Mouse (Mus musculus): ENCODE measurements around the gene 4933406M09Rik.
A peak's percentile ranks its signal among the peaks of the same experiment; 100 is the strongest.

4933406M09Rik gene

GRCm38 (mm10) chr1:134381795-134382625, 3.7 kb upstream of the 4933406M09Rik start:
- DNase-seq = peak; percentile 26

GRCm38 (mm10) chr1:134384581-134384980, 1.2 kb upstream of the 4933406M09Rik start:
- no peak for DNase-seq

GRCm38 (mm10) chr1:134385176-134385575, 564 bp upstream of the 4933406M09Rik start:
- DNase-seq = no peak

DNA sequence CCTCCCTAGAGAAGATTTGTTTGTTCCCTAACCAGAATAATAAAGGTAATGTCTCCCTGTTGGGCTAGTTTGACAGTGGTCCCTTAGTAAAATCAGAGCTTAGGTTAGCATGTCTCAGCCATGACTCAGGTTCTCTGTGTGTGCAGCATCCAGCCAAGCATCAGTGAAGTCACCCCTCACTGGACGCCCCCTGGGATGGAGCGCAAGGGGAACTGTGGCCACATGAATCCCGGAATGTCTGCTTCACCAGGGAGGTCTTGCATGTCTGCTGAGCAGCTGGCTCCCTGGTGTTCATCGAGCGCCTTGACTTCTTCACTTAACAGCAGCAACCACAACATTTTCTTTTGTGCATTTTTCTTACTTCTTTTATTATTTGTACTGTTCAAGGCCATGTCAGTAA, 8.1 kb downstream of the 4933406M09Rik start:
- DNase-seq = no peak

DNA sequence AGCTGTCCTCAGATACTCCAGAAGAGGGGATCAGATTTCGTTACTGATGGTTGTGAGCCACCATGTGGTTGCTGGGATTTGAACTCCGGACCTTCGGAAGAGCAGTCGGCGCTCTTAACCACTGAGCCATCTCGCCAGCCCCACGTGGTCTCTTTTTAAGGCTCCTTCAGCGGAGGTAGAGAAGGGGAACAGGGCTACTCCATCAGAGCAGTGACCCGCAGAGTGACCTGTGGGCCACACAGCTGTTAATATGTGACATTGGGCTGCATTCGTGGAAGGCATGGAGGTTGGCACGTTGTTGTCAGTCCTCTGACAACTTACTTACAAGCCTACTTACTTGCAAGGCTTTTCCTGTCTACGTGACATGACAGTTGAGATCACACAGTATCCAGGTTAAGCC, 12.5 kb downstream of the 4933406M09Rik start:
- no peak for DNase-seq

DNA sequence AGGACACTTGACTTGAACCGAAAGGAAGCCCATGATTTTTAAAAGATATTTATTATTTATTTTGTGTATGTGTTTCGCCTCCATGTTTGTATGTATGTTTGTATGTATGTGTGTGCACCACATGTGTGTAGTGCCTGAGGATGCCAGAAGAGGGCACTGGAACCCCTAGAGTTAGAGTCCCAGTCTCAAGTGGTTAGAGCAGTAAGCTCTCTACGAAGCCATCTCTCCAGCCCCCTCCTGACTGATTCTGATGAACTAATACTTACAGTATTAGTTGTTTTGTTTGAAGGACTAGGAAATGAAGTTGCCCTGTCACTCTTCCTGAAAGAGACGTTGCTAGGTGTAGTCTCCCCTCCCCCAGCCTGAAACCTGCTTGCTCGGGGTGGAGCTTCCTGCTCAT, 14.0 kb downstream of the 4933406M09Rik start:
- DNase-seq = no peak

DNA sequence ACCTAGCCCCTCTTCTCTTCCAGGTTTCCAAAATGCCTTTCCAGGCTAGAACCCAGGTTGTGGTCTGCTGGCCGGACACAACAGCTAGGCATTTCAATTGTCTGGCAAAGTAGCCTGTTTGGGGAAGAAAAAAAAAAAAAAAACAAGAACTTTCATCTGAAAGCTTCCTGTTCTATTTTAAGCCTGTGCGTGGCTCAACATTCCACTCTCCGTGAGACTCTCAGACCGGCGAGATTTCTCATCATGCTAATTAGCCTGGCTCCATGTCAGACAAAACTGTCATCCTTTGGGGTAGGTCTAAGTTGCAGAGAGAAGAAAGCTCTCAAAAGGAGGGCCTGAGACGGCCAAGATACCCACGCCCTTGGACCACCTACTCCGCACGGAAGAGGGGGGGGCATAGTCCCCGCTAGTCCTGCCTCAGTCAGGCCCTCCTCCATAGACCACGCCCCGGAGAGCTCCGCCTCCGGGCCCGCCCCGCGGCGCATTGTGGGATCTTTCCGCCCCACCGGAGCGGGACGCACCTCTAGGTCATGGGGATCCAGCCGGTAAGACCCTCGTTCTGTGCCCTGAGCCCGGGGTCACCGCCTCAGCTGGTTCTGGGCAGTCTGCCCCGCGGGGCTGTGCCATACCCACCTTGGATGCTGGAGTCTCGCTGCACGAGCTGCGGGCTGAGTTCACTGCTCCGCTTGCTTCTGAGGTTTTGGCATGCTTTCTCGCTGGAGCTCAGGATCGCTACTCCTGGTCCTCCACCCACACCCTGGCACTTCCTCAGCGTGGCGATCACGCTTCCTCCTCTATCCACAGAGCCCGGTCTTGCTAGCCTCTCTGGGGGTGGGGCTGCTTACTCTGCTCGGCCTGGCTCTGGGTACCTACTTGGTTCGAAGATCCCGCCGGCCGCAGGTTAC, 20.0 kb downstream of the 4933406M09Rik start, which contains the start of gene Cyb5r1:
TSS of gene Cyb5r1 (plus strand) at position 51 of the 905 bp plus-strand sequence.
- peak; percentile 87 for DNase-seq

DNA sequence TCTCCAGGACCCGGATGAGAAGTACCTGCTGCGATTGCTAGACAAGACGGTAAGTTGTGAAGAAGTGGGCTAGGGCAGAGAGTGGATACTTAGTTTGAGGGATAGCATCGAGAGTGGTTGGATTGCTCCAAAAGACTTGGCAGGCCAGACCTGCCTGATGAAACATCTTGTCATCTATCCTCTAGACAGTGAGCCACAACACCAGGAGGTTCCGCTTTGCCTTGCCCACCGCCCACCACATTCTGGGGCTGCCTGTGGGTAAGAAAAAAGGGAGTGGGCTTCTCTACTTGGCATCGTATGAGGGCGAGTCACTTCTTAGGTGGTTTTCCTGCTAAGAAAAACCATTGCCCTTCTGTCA, 20.7 kb downstream of the 4933406M09Rik start:
- DNase-seq = no peak

DNA sequence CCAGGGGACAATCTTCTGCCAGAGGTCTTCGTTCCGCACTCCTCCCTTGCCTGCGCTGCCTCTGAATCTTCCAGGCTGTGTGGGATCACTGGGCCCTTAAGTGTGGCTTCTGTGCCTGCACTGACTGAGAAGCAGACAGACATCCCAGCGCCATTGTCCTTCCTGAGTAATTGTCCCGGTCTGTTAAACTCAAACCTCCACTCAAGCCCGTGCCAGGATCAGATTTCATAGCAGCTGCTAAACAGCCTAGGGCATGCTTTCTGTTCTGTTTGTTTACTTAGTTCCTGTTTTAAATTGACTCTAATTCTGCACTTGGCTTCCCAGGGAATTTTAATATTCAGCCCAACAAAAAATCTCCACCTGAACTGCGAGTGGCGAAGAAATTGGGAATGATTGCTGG, 22.3 kb downstream of the 4933406M09Rik start:
- DNase-seq = peak; percentile 28

- no peak for DNase-seq
Measured at GRCm38 (mm10) chr1:134411706-134412629, 26.2 kb downstream of the 4933406M09Rik start.

DNA sequence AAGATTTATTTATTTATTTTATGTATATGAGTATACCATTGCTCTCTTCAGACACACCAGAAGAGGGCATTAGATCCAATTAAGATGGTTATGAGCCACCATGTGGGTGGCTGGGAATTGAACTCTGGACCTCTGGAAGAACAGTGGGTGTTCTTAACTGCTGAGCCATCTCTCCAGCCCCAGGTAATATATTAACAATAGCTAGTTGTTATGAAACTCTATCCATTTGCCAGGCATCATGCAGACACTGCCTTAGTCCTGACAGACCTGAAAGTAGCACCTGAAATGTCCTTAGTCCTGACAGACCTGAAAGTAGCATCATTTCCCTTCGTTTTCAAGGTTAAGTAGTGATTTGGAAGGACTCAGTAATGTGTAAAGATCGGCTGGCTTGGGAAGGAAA, 28.3 kb downstream of the 4933406M09Rik start:
- no peak for DNase-seq

GRCm38 (mm10) chr1:134414501-134415167, 28.9 kb downstream of the 4933406M09Rik start:
- no peak for DNase-seq

DNA sequence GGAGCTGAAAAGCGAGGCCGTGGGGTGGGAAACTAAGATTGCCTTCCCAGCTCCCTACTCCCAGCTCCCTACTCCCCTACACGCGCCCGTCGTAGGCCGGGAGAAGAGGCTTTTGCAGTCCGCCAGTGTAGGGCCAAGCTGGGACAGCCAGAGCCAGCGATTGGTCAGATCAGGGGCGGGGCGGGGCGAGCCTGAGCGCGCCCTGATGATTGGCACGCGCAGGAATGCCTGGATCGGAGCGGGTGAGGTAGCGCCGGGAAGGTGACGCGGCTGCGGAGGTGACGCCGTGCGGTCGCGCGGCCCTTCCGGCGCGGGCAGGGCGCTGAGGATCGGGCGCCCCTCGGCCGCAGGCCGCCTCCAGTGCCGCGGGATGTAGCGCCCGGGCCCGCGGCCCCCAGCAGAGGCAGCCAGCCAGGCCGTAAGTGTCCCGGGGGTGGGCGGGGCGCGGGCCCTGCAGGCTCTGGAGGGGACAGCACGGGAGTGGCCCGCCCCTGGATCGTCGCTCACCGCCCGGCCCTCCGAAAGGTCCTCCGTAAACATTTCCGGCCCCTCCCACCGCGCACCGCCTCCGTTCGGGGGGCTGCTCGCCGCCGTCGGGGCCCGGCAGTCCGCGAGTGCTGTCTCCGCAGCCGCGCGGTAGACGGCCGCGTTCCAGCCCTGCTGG, 29.6 kb downstream of the 4933406M09Rik start, which contains the start of gene Adipor1:
TSS of gene Adipor1 (plus strand) at position 211 of the 664 bp plus-strand sequence.
- DNase-seq = peak; percentile 98

- no peak for DNase-seq
Measured at GRCm38 (mm10) chr1:134418414-134418975, 32.8 kb downstream of the 4933406M09Rik start.

DNA sequence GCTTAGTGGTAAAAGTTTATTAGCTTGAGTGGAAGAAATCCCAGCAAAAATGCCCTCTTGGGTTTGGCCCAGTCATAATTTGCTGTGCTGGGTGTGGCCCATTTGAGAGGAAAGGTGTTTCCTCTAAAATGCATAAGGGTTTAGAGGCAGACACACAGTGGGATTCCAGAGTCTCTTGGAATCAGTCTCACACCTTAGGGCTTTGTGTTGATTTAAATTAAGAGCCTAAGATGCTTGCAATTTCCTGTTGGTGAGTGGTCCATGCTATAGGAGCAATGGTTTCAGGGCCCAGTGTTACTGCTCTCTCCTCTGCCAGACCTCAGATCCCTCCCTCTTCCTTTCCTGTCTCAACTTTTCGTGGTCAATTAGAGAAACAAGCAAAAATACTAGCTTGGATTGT, 33.4 kb downstream of the 4933406M09Rik start:
- no peak for DNase-seq

DNA sequence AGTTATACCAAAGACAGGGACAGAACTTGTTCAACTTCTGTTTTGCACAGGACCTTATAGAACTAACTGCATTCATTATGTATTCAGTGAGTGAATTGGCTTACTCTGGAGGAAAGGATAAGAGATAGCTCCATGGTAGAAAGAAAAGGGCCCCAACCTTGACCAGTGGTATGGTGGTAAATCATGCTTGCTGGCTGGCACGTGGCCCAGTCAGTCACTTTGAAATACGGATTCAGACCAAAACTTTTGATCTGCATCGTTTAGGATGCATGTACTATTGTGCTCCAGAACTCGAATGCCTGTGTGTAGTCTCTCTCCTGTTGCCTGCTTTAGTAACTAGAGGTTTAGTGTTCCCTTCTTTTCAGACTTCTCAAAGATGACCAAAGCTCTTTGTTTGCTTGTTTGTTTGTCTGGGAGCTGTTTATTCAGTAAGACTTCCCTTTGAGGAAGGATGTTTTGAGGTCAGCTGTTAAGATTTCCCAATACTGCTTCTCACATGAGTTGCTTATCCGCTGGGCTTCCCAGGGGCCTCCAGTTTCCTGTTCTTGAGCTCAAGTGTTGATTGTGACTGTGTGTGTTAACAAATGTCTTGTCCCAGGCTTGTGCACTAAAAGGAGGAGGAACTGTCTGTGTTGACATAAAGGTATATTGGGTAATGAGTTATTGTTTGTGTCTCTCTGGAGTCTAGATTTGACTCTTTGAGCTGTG, 34.2 kb downstream of the 4933406M09Rik start:
- peak; percentile 63 for DNase-seq

GRCm38 (mm10) chr1:134423911-134424310, 38.2 kb downstream of the 4933406M09Rik start:
- no peak for DNase-seq

DNA sequence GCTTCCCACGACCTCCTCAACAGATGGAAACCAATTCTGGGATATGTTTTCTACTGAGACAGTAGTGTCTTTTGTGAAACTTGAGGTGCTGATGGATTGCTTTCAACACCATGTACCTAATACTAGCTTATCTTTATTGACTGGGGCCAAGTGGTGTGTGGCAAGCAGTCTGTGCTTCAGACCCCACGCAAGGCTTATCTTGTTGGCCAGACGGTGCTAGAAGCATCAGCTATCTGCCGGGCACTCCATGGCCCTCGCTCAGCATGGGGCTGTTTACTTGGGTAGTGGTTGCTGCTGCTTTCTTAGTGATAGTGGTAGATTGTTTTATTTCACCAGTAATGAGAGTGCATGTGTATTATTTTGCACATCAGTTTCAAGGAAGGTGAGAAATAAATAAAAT, 40.5 kb downstream of the 4933406M09Rik start:
- no peak for DNase-seq

GRCm38 (mm10) chr1:134433002-134433401, 47.3 kb downstream of the 4933406M09Rik start:
- DNase-seq = no peak

GRCm38 (mm10) chr1:134433473-134433872, 47.7 kb downstream of the 4933406M09Rik start:
- no peak for DNase-seq

Data from kidney, postnatal 10 days (tissue).